Comparison of ENCODE assay signal across 9 mouse cellular contexts in genomic region chr3:90118132-90118790, GRCm38 (mm10). TPM values are rescaled to one million over a fixed set of nuclear protein-coding genes. Genes with fewer than 3 reads are reported as not detected.
DNase-seq lines count a peak whose midpoint lies in the region.
"Had no signal": no experiment of that assay in that cellular context is flagged by ENCODE, and none has a peak within 500 bp of the region (broad histone marks: within the 10 kb centered on the region; RNA-seq: fewer than 3 reads in every experiment).

No protein-coding gene starts in this region.

- H3K27ac ChIP-seq in limb, embryonic 10.5 days, result no peak overlapping the region
- H3K27ac ChIP-seq: embryonic facial prominence, embryonic 15.5 days had no signal

- no peaks in the 10 kb centered on the region for H3K36me3 ChIP-seq in limb, embryonic 10.5 days
- H3K36me3 ChIP-seq: embryonic facial prominence, embryonic 15.5 days had no signal

- no peaks in the 10 kb centered on the region for H3K4me1 ChIP-seq in limb, embryonic 10.5 days
- H3K4me1 ChIP-seq: embryonic facial prominence, embryonic 15.5 days had no signal

- no peaks in the 10 kb centered on the region for H3K9me3 ChIP-seq in limb, embryonic 10.5 days (replicated peaks)
- H3K9me3 ChIP-seq: embryonic facial prominence, embryonic 15.5 days had no signal

- no peak overlapping the region for H3K4me3 ChIP-seq in limb, embryonic 10.5 days
- H3K4me3 ChIP-seq: embryonic facial prominence, embryonic 15.5 days had no signal

- DNase-seq in ovary, adult 18-20 months (ENCODE audit: low spot score), result peak; percentile 54
- no peak for DNase-seq in ovary, postnatal 10 days (ENCODE audit: low spot score)
- DNase-seq in cerebellum, adult 9-10 months, result peak; percentile 30
- DNase-seq in layer of hippocampus, adult 18-20 months (ENCODE audit: low spot score in 2 of 2), result peak; percentile 40 to 59
- peak; percentile 8 for DNase-seq in skeletal muscle tissue, adult 2 months (ENCODE audit: low read depth, low spot score)
- no peak for DNase-seq in limb, embryonic 10.5 days (ENCODE audit: low spot score)
- DNase-seq in thymus, postnatal 0 days (ENCODE audit: low spot score), result no peak
- DNase-seq: kidney, postnatal 10 days had no signal

- WGBS in limb, embryonic 10.5 days, result 92% methylated on average over 13 of the region's 13 CpGs

- H3K27me3 ChIP-seq in limb, embryonic 10.5 days (ENCODE audit: low read depth, poor library complexity, severe bottlenecking), result no peaks in the 10 kb centered on the region
- H3K27me3 ChIP-seq: embryonic facial prominence, embryonic 15.5 days had no signal

RNA-seq across cellular contexts. Expression of gene Nup210l, which starts 14.3 kb away (rescaled TPM):
- under 1 TPM; 0.28 to 0.32 TPM for total RNA-seq in layer of hippocampus, adult 18-20 months (2021)
- 0.63 and 0.65 TPM in 2 replicates for polyA plus RNA-seq in limb, embryonic 10.5 days (2016; fragmentation: Nextera tagmentation; extraction: Ambion mirVana)
- polyA plus RNA-seq in thymus, postnatal 0 days (2015; fragmentation: Nextera tagmentation; extraction: Ambion mirVana), result 0.15 and 0.27 TPM in 2 replicates

RNA-seq across cellular contexts. Expression of gene Tpm3, which starts 45.8 kb away (rescaled TPM):
- 100 to 1,000 TPM; 170 to 172 TPM for total RNA-seq in layer of hippocampus, adult 18-20 months (2021)
- 634 and 641 TPM in 2 replicates for polyA plus RNA-seq in limb, embryonic 10.5 days (2016; fragmentation: Nextera tagmentation; extraction: Ambion mirVana)
- 687 and 711 TPM in 2 replicates for polyA plus RNA-seq in thymus, postnatal 0 days (2015; fragmentation: Nextera tagmentation; extraction: Ambion mirVana)

Comparison
In these comparisons a context has a peak if more than half of its experiments do, and no peak if none do; other contexts are left out.
1. DNase-seq: peak in ovary, adult 18-20 months (single experiment), cerebellum, adult 9-10 months (single experiment), layer of hippocampus, adult 18-20 months (2 of 2) and skeletal muscle tissue, adult 2 months (single experiment); none in ovary, postnatal 10 days (single experiment), limb, embryonic 10.5 days (single experiment) and thymus, postnatal 0 days (single experiment).